Mouse (Mus musculus) E14TG2a.4 (cell line): ENCODE data around the gene Ubap2.
A peak's percentile ranks its signal among the peaks of the same experiment; 100 is the strongest.

Source experiments
- H3K27me3 ChIP-seq: 2 replicates; pipeline ENCODE4 v1.6.1; 2014; ENCODE audit warnings: low read length, control low read depth; ENCODE audit not compliant: insufficient read depth
- H3K36me3 ChIP-seq: 2 replicates; pipeline ENCODE4 v1.6.1; 2014; ENCODE audit warnings: low read length, control low read depth; ENCODE audit not compliant: insufficient read depth
- H3K4me1 ChIP-seq: replicated peaks from 2 replicates; pipeline ENCODE4 v1.6.1; 2014; ENCODE audit warnings: low read depth, low read length, control low read depth
- H3K4me3 ChIP-seq: replicated peaks from 2 replicates; pipeline ENCODE4 v1.5.1; 2014; ENCODE audit warnings: mild to moderate bottlenecking, low read length
- H3K9me3 ChIP-seq: 2 replicates; pipeline ENCODE4 v1.6.1; 2014; ENCODE audit warnings: low read length, control low read depth
- CTCF ChIP-seq: conservative IDR thresholded peaks from 2 replicates; pipeline ENCODE4 v1.5.1; 2014; ENCODE audit warnings: low read length
- NANOG ChIP-seq: IDR thresholded peaks from 2 replicates; pipeline ENCODE4 v1.6.1; 2014; ENCODE audit warnings: borderline replicate concordance, low read length, mixed read lengths
- POU5F1 ChIP-seq: IDR thresholded peaks from 2 replicates; pipeline ENCODE4 v1.6.1; 2014; ENCODE audit warnings: low read length, borderline replicate concordance

Ubap2 gene

DNA sequence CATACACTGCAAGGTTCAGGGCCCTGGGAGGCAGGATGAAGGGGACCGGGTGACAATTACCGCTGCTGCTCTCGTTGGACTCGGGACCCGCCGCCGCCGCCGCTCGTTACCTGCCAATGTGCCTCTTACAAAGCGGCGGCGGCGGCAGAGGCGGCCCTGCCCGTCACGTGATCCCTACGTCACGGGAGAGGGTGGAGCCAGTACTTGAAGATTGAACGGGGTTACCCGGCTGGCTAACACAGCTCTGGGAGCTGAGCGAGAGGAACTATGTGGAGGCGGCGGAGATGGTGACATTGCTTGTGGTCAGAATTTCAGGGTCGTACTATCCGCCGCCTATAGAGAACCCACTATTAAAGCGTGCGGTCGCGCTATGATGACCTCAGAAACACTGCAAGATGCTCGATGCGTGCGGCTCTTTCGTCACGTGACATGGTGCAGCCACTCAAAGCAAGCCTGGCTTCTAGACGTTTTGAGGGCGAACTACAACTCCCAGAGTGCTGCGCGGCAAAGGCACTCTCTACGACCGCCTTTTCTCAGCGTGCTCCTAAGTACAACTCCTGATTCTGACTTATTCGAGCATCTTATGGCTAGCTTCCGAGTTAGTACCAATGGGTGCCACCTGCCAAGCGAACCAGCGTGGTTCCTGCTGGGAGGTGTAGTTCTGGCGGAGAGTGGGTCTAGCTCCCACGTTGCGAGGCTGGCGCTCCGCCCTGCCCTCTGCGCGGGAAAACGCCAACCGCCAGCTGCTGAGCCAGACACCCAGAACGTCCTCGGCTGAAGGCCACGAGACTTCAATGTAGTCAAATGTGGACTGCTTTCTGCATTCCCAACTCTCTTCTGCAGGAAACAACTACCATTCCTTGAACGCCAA lies at the start of gene Ubap2:
Gene Ubap2, minus strand, starts transcription at position 165 of the 871 bp plus-strand sequence.
- Histone ChIP-seq H3K36me3 (peaks cover 31% of the 10 kb centered on the region), H3K4me1 (peaks cover 49% of the 10 kb centered on the region), H3K4me3 (peak within 1 kb of the TSS; percentile 89), H3K27me3 (no peaks in the 10 kb centered on the region), H3K9me3 (no peaks in the 10 kb centered on the region)
- TF ChIP-seq NANOG (no peak; the same call in 1 of the 2 replicates), POU5F1 (no peak), CTCF (no peak)

GRCm38 (mm10) chr4:41320971-41321370 lies 46.0 kb upstream of the Ubap2 start:
- Histone ChIP-seq H3K9me3 (no peaks in the 10 kb centered on the region), H3K4me1 (peaks cover 22% of the 10 kb centered on the region), H3K36me3 (0 out of 2 replicates have a peak, but pooled peaks cover 4% of the 10 kb centered on the region), H3K4me3 (no peak overlapping the region), H3K27me3 (no peaks in the 10 kb centered on the region)
- TF ChIP-seq NANOG = no peak
- TF ChIP-seq POU5F1 = no peak
- TF ChIP-seq CTCF = no peak

DNA sequence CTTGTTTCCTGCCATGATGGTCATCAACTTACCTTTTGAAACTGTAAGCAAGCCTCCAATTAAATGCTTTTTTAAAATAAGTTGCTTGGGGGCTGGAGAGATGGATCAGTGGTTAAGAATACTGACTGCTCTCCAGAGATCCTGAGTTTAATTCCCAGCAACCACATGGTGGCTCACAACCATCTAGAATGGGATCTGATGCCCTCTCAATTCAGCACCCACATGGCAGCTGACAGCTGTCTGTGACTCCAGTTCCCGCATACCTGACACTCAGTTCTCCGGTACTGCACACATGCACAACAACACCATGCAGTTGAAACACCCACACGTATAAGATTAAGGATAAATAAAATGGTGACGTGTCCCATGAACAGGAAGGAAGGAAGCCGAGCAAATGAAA lies 43.3 kb upstream of the Ubap2 start:
- Histone ChIP-seq H3K4me1 (peaks cover 38% of the 10 kb centered on the region), H3K4me3 (no peak overlapping the region)
- TF ChIP-seq NANOG (no peak), POU5F1 (no peak), CTCF (no peak)

DNA sequence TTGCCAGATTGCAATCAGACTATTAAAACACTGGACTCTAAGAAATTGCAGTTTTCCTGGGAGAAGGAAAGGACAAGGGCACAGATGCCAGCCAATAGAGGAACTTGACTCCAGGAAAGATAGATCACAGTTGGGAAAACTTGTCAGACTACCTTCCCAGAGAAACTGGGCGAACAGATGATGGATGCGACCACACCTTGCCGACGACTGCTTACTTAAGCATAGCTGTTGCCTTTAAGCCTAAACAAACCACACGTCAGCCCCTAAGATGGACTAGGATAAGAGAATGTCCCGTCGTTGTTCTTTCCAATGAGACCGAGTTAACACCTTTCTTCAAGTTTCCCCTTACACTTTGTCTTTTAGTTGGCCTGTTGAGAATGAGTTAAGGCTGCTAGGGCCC lies 40.2 kb upstream of the Ubap2 start:
- Histone ChIP-seq H3K9me3 (no peaks in the 10 kb centered on the region), H3K4me1 (peaks cover 62% of the 10 kb centered on the region), H3K27me3 (no peaks in the 10 kb centered on the region), H3K4me3 (peak overlapping the region; percentile 100), H3K36me3 (peaks cover 36% of the 10 kb centered on the region)
- TF ChIP-seq NANOG (no peak), POU5F1 (no peak), CTCF (no peak)

More for the DNA sequence above, 43.3 kb upstream of the Ubap2 start:
- Histone ChIP-seq H3K9me3 (no peaks in the 10 kb centered on the region), H3K36me3 (peaks cover 5% of the 10 kb centered on the region), H3K27me3 (no peaks in the 10 kb centered on the region)

DNA sequence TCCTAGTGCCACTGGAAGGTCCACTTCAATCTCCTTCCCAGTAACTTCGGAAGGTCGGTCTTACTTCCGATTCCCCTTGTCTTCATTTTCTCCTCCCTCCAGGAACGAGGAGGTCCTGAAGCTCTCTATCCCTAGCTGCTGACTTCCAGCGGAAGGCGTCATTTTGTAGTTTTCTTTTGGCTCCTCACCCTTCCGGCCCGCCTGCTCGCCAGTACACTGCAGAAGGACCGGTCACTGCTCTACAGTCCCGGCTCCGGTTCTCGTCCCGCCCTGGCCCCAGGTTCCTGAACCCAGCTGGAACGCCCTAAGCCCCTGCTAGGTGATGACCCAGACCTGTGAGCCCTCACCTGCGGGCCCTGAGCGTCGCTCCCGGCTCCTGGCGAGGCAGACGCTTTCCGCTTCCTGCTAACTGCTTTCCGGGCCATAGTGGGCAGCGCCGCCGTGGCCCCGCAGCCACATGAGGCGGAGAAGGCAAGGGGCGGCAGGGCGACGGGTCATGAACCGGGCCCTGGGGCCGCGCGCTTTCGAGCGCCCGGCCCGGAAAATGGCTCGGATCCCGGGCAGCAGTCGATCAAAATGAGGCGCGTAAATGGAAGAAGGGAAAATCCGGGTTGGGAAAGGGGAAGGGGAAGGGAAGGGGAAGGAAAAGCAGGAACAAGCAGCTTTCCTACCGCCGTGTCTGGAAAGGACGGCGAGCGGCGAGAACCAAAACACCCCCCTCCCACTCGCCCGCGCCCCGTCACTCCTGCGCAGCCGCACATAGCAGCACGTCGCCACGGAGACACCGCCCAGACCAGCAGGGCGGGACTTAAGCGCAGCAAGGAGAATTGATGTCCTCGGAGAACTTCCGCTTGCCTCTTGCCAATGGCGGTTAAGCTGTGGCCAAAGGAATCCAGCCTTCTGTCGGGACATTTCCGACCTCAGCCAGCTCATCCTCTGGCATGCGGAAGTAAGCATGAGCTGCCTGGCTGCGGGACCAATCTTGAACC lies 39.5 kb upstream of the Ubap2 start, which contains the start of gene Dcaf12:
Gene Dcaf12, minus strand, starts transcription at position 749 of the 989 bp plus-strand sequence.
- peaks cover 54% of the 10 kb centered on the region for H3K4me1 ChIP-seq
- no peak for TF ChIP-seq CTCF
- H3K36me3 ChIP-seq = peaks cover 42% of the 10 kb centered on the region

GRCm38 (mm10) chr4:41313722-41314121 lies 38.8 kb upstream of the Ubap2 start:
- Histone ChIP-seq H3K4me3 (peak overlapping the region; percentile 100), H3K36me3 (peaks cover 50% of the 10 kb centered on the region), H3K4me1 (peaks cover 59% of the 10 kb centered on the region), H3K9me3 (no peaks in the 10 kb centered on the region), H3K27me3 (no peaks in the 10 kb centered on the region)
- TF ChIP-seq POU5F1 (no peak), CTCF (no peak), NANOG (no peak)

More for the DNA sequence above, 39.5 kb upstream of the Ubap2 start, which contains the start of gene Dcaf12:
- H3K9me3 ChIP-seq = no peaks in the 10 kb centered on the region
- H3K27me3 ChIP-seq = no peaks in the 10 kb centered on the region
- peak within 1 kb of the TSS; percentile 100 for H3K4me3 ChIP-seq

DNA sequence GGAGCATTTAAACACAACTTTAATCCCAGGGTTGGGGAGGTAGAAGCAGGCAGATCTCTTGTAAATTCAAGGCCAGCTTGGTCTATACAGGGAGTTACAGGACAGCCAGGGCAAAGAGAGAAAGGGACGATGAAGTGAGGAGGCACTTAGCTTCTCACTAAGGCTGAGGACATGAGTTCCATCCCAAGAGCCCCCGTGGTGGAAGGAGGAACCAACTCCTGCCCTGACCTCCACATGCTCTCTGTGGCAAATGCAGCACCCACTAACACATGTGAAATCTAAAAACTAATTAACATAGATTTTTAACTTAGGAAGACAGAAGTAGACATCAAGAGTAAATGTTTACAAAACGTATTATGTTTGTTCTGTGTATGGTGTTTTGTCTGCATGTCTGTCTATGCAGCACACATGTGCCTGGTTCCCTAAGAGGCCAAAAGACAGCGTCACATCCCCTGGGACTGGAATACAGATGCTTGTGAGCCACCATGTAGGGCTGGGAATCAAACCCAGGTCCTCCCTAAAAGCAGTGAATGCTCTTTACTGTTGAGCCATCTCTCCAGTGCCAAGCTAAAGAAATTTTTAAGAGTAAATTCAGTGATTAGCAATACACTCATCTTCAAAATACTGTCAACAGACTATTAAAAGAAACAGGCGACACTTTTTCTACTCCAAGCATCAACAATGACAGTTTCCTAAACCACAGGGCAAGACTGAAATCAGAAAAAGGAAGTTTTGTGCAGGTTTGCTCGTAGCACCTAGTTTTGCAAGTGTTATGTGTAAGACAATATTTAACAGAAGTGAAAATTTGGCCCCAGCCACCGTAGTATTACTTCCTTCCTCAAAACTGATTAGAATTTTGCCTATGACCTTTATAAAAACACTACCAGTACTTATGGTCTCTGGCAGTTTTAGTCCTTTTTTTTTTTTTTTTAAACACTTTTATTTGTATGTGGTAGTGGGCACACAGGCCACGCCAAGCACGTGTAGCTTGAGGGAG lies 35.9 kb upstream of the Ubap2 start:
- H3K27me3 ChIP-seq = no peaks in the 10 kb centered on the region
- no peak for TF ChIP-seq CTCF
- no peaks in the 10 kb centered on the region for H3K9me3 ChIP-seq
- peaks cover 71% of the 10 kb centered on the region for H3K36me3 ChIP-seq
- no peak overlapping the region for H3K4me3 ChIP-seq
- peaks cover 78% of the 10 kb centered on the region for H3K4me1 ChIP-seq

DNA sequence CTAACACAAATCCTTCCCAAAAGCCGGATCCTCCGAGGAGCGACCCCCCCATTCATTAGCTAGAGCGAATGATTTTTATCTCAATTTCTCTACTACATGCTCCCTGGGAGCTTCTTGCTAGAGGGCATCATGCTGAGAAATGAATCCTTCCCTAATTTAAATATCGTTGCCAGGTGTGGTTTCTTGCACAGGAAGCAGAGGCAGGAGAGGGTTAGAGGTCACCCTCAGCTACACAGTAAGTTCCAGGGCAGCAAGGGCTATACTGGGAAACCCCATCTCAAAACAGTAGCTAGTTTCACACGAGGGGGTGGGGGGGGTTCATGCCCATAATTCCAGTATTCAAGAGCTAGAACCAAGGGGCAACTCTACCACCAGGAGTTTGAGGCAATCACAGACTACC lies 32.5 kb upstream of the Ubap2 start:
- Histone ChIP-seq H3K36me3 (peaks cover 92% of the 10 kb centered on the region), H3K4me1 (peaks cover 87% of the 10 kb centered on the region), H3K27me3 (no peaks in the 10 kb centered on the region), H3K9me3 (no peaks in the 10 kb centered on the region), H3K4me3 (peak overlapping the region; percentile 21)
- TF ChIP-seq NANOG = no peak
- no peak for TF ChIP-seq POU5F1
- no peak for TF ChIP-seq CTCF
